Mouse (Mus musculus): Measurements from ENCODE around the gene Omt2b.
"Not testable (repeated sequence)": the region's sequence is repeated elsewhere in the genome, so short reads cannot be mapped to it uniquely, and the experiment has no call there.

The Omt2b gene

GRCm38 (mm10) chr9:78351504-78352220 lies 24.3 kb downstream of the Omt2b start:
- no peak for DNase-seq (ENCODE audit: low spot score)

GRCm38 (mm10) chr9:78354665-78355578 lies 27.5 kb downstream of the Omt2b start:
- DNase-seq (ENCODE audit: low spot score) = no peak

- no peak for DNase-seq (ENCODE audit: low spot score)
These were observed 28.2 kb downstream of the Omt2b start, which contains the start of gene Gsta2 for GRCm38 (mm10) chr9:78355611-78356010. Gene Gsta2, minus strand, starts transcription at chr9:78355788.

- no peak for DNase-seq (ENCODE audit: low spot score)
These were observed 30.7 kb downstream of the Omt2b start for GRCm38 (mm10) chr9:78358053-78358452.

- DNase-seq (ENCODE audit: low spot score) = no peak
These were observed 32.5 kb downstream of the Omt2b start for GRCm38 (mm10) chr9:78359750-78360483.

GRCm38 (mm10) chr9:78360484-78360872 lies 33.1 kb downstream of the Omt2b start:
- no peak for DNase-seq (ENCODE audit: low spot score)

GRCm38 (mm10) chr9:78363374-78363773 lies 36.0 kb downstream of the Omt2b start:
- DNase-seq (ENCODE audit: low spot score) = no peak

GRCm38 (mm10) chr9:78364701-78365100 lies 37.3 kb downstream of the Omt2b start:
- no peak for DNase-seq (ENCODE audit: low spot score)

GRCm38 (mm10) chr9:78365850-78366544 lies 38.6 kb downstream of the Omt2b start:
- no peak for DNase-seq (ENCODE audit: low spot score)

GRCm38 (mm10) chr9:78367959-78368358 lies 40.6 kb downstream of the Omt2b start, which contains the start of gene Dppa5a:
Gene Dppa5a, minus strand, starts transcription at chr9:78368177.
- not testable (repeated sequence) for DNase-seq (ENCODE audit: low spot score)

- no peak for DNase-seq (ENCODE audit: low spot score)
These were observed 41.4 kb downstream of the Omt2b start for GRCm38 (mm10) chr9:78368671-78369293.

GRCm38 (mm10) chr9:78369349-78369748 lies 42.0 kb downstream of the Omt2b start:
- no peak for DNase-seq (ENCODE audit: low spot score)

GRCm38 (mm10) chr9:78369786-78370185 lies 42.4 kb downstream of the Omt2b start:
- DNase-seq (ENCODE audit: low spot score) = no peak

- DNase-seq (ENCODE audit: low spot score) = no peak
These were observed 44.1 kb downstream of the Omt2b start for GRCm38 (mm10) chr9:78371441-78371840.

- DNase-seq (ENCODE audit: low spot score) = no peak
These were observed 45.6 kb downstream of the Omt2b start for GRCm38 (mm10) chr9:78372827-78373504.

- DNase-seq (ENCODE audit: low spot score) = no peak
These were observed 47.0 kb downstream of the Omt2b start for GRCm38 (mm10) chr9:78374397-78374796.

GRCm38 (mm10) chr9:78374885-78375389 lies 47.5 kb downstream of the Omt2b start:
- no peak for DNase-seq (ENCODE audit: low spot score)

- no peak for DNase-seq (ENCODE audit: low spot score)
These were observed 48.1 kb downstream of the Omt2b start for GRCm38 (mm10) chr9:78375486-78375885.

- no peak for DNase-seq (ENCODE audit: low spot score)
These were observed 50.2 kb downstream of the Omt2b start for GRCm38 (mm10) chr9:78377546-78377945.

GRCm38 (mm10) chr9:78378113-78378785 lies 50.9 kb downstream of the Omt2b start, which contains the start of gene Ooep:
Gene Ooep, minus strand, starts transcription at chr9:78378725.
- no peak for DNase-seq (ENCODE audit: low spot score)

All from ovary, adult 18-20 months (tissue).